Mouse (Mus musculus) thymus, adult 2 months (tissue): ENCODE results near the gene Gm44805.

Source experiments
- CTCF ChIP-seq: fragments of 200-500 bp; IDR thresholded peaks from 2 replicates; pipeline ENCODE4 v1.5.1; 2012; ENCODE audit warnings: mild to moderate bottlenecking, control low read depth, low read length, moderate library complexity, borderline replicate concordance; ENCODE audit not compliant: control insufficient read depth, poor library complexity, insufficient read depth; ENCODE audit errors: extremely low read depth
- POLR2A ChIP-seq: fragments of 200-500 bp; IDR thresholded peaks from 2 replicates; pipeline ENCODE4 v1.6.1; 2012; ENCODE audit warnings: mild to moderate bottlenecking, low read length, control low read depth, moderate library complexity; ENCODE audit not compliant: control insufficient read depth, poor library complexity, insufficient read depth; ENCODE audit errors: extremely low read depth

DNA sequence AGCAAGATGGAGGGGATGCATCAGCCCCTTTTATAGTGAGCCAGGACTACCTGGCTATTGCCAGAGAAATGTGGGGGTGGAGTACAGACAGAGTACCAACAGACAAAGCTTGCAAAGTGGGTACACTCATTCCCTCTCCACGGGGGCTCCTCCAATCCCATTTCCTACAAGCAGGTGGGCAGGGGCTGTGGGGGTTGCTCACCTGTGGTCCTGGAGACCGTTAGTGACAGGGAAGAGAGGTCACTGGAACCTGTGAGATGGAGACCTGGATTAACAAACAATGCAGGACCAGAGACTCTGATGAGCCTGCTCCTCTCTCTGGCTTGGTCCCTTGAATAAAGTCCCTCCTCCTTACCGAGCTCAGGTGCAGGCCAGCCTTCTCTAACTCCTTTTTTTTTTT lies 53.5 kb downstream of the Gm44805 start:
- TF ChIP-seq POLR2A = no peak
- TF ChIP-seq CTCF = no peak
